Mouse (Mus musculus) fat pad, adult 2 months (tissue): Measurements from ENCODE around the gene Gm20521.

Experiments
- DNase-seq: peaks from one replicate; pipeline ENCODE4 v3.0.0-alpha.2; 2011; ENCODE audit warnings: low read depth, low spot score; ENCODE audit errors: extremely low read depth

The Gm20521 gene

GRCm38 (mm10) chr14:54883154-54884021 lies at the start of gene Gm20521, which contains the start of gene Bcl2l2:
Gene Gm20521, plus strand, starts transcription at chr14:54883441.
Gene Bcl2l2, plus strand, starts transcription at chr14:54883377.
- DNase-seq, result no peak

- no peak for DNase-seq
Observed at GRCm38 (mm10) chr14:54843461-54843860, 39.8 kb upstream of the Gm20521 start.

GRCm38 (mm10) chr14:54855726-54856125 lies 27.5 kb upstream of the Gm20521 start:
- DNase-seq, result no peak

- no peak for DNase-seq
Observed at GRCm38 (mm10) chr14:54856703-54857102, 26.5 kb upstream of the Gm20521 start.

- no peak for DNase-seq
Observed at GRCm38 (mm10) chr14:54857891-54858290, 25.4 kb upstream of the Gm20521 start.

- DNase-seq, result no peak
Observed at GRCm38 (mm10) chr14:54860511-54860910, 22.7 kb upstream of the Gm20521 start.

- peak; percentile 42 for DNase-seq
Observed at GRCm38 (mm10) chr14:54863501-54864312, 19.5 kb upstream of the Gm20521 start.

GRCm38 (mm10) chr14:54864313-54865036 lies 18.8 kb upstream of the Gm20521 start:
- no peak for DNase-seq

- no peak for DNase-seq
Observed at GRCm38 (mm10) chr14:54865626-54866025, 17.6 kb upstream of the Gm20521 start.

GRCm38 (mm10) chr14:54866268-54866667 lies 17.0 kb upstream of the Gm20521 start:
- DNase-seq, result no peak

GRCm38 (mm10) chr14:54866936-54867335 lies 16.3 kb upstream of the Gm20521 start:
- no peak for DNase-seq

GRCm38 (mm10) chr14:54868026-54868425 lies 15.2 kb upstream of the Gm20521 start:
- DNase-seq, result no peak

GRCm38 (mm10) chr14:54870861-54871260 lies 12.4 kb upstream of the Gm20521 start, which contains the start of gene Homez:
Gene Homez, minus strand, starts transcription at chr14:54870961.
- no peak for DNase-seq

GRCm38 (mm10) chr14:54874165-54874564 lies 9.1 kb upstream of the Gm20521 start:
- DNase-seq, result no peak

GRCm38 (mm10) chr14:54875844-54876538 lies 7.2 kb upstream of the Gm20521 start:
- DNase-seq, result no peak

- no peak for DNase-seq
Observed at GRCm38 (mm10) chr14:54876539-54877047, 6.6 kb upstream of the Gm20521 start.

GRCm38 (mm10) chr14:54877048-54877715 lies 6.1 kb upstream of the Gm20521 start, which contains the start of gene Ppp1r3e:
Gene Ppp1r3e, minus strand, starts transcription at chr14:54877550.
- DNase-seq, result no peak

GRCm38 (mm10) chr14:54884022-54884712 lies 926 bp downstream of the Gm20521 start:
- no peak for DNase-seq

- no peak for DNase-seq
Observed at GRCm38 (mm10) chr14:54885309-54885708, 2.1 kb downstream of the Gm20521 start.
